Mouse (Mus musculus): Measurements from ENCODE around the gene Rerg.

DNA sequence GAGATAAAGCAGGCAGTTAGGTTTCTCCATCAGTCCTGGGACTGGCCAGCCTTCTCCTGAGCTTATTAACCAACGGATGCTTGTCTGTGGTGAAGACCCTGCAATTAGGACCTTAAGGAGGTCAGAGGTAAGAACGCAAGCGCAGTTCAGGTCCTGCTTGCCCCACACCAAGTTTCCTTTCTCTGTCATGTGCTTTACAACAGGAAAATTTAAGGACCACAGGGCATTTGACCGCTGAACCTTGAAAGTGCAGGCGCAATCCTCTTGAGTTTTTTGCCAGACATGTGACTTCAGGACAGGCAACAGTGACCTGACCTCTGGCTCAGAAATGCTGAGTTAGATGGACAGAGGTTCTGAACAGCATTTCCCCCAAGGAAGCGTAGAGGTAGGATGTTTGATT lies 36.8 kb upstream of the Rerg start:
- TF ChIP-seq GATA1 (IDR thresholded peaks at IDR 0.05; ENCODE audit: borderline replicate concordance, low read length): no peak
- no peak for TF ChIP-seq FLI1 (IDR thresholded peaks at IDR 0.05; ENCODE audit: low read length)

All from megakaryocyte, embryonic 14.5 days (primary cell).